Mouse (Mus musculus) ovary, adult 18-20 months (tissue): ENCODE results near the gene Sdf4.

Experiments
- DNase-seq: peaks from one replicate; pipeline ENCODE4 v3.0.0; 2022; ENCODE audit warnings: low spot score, mixed read lengths

Gene Sdf4

GRCm38 (mm10) chr4:156004109-156004508 is 11.4 kb downstream of the Sdf4 start:
- DNase-seq: no peak

- no peak for DNase-seq
Observed at GRCm38 (mm10) chr4:156008369-156008768, 15.7 kb downstream of the Sdf4 start.

GRCm38 (mm10) chr4:156013637-156014036 is 21.0 kb downstream of the Sdf4 start, which contains the start of gene Tnfrsf4:
TSS of gene Tnfrsf4 (plus strand) at chr4:156013843.
- DNase-seq: no peak

- DNase-seq: no peak
Observed at GRCm38 (mm10) chr4:156014436-156014835, 21.8 kb downstream of the Sdf4 start.

- DNase-seq: no peak
Observed at GRCm38 (mm10) chr4:156019771-156020170, 27.1 kb downstream of the Sdf4 start.

- DNase-seq: no peak
Observed at GRCm38 (mm10) chr4:156021381-156021780, 28.7 kb downstream of the Sdf4 start.

GRCm38 (mm10) chr4:156021942-156022419 is 29.3 kb downstream of the Sdf4 start:
- DNase-seq: no peak

- DNase-seq: no peak
Observed at GRCm38 (mm10) chr4:156023520-156023919, 30.8 kb downstream of the Sdf4 start.

- DNase-seq: no peak
Observed at GRCm38 (mm10) chr4:156024184-156024583, 31.5 kb downstream of the Sdf4 start.

GRCm38 (mm10) chr4:156026013-156026412 is 33.3 kb downstream of the Sdf4 start, which contains the start of gene Tnfrsf18:
TSS of gene Tnfrsf18 (plus strand) at chr4:156026164.
- no peak for DNase-seq

- DNase-seq: no peak
Observed at GRCm38 (mm10) chr4:156028580-156028979, 35.9 kb downstream of the Sdf4 start.

- no peak for DNase-seq
Observed at GRCm38 (mm10) chr4:156030651-156031118, 38.0 kb downstream of the Sdf4 start.

- DNase-seq: no peak
Observed at GRCm38 (mm10) chr4:156031255-156031592, 38.6 kb downstream of the Sdf4 start.

- peak; percentile 79 for DNase-seq
Observed at GRCm38 (mm10) chr4:156031593-156032391, 39.1 kb downstream of the Sdf4 start.

GRCm38 (mm10) chr4:156032856-156033255 is 40.2 kb downstream of the Sdf4 start:
- no peak for DNase-seq

- no peak for DNase-seq
Observed at GRCm38 (mm10) chr4:156033476-156034119, 40.9 kb downstream of the Sdf4 start.

GRCm38 (mm10) chr4:156034301-156034700 is 41.6 kb downstream of the Sdf4 start:
- no peak for DNase-seq

- no peak for DNase-seq
Observed at GRCm38 (mm10) chr4:156034901-156035300, 42.2 kb downstream of the Sdf4 start.

- peak; percentile 72 for DNase-seq
Observed at GRCm38 (mm10) chr4:156044754-156045153, 52.1 kb downstream of the Sdf4 start.

GRCm38 (mm10) chr4:156049779-156050178 is 57.1 kb downstream of the Sdf4 start:
- no peak for DNase-seq

GRCm38 (mm10) chr4:156050391-156050980 is 57.8 kb downstream of the Sdf4 start:
- DNase-seq: peak; percentile 80

- no peak for DNase-seq
Observed at GRCm38 (mm10) chr4:156053113-156053512, 60.4 kb downstream of the Sdf4 start.

- DNase-seq: no peak
Observed at GRCm38 (mm10) chr4:156054130-156054529, 61.5 kb downstream of the Sdf4 start.
